Mouse (Mus musculus) cortical plate, adult 2 months (tissue): ENCODE results near the gene Prkch.

Source experiments
- CTCF ChIP-seq: fragments of 200-500 bp; IDR thresholded peaks from 2 replicates; pipeline ENCODE4 v1.5.1; 2011; ENCODE audit warnings: mild to moderate bottlenecking, control low read depth, low read length; ENCODE audit not compliant: insufficient read depth; ENCODE audit errors: extremely low read depth
- POLR2A ChIP-seq: fragments of 200-500 bp; IDR thresholded peaks from 2 replicates; pipeline ENCODE4 v1.6.1; 2011; ENCODE audit warnings: mild to moderate bottlenecking, low read length, control low read depth; ENCODE audit not compliant: insufficient read depth; ENCODE audit errors: extremely low read depth

DNA sequence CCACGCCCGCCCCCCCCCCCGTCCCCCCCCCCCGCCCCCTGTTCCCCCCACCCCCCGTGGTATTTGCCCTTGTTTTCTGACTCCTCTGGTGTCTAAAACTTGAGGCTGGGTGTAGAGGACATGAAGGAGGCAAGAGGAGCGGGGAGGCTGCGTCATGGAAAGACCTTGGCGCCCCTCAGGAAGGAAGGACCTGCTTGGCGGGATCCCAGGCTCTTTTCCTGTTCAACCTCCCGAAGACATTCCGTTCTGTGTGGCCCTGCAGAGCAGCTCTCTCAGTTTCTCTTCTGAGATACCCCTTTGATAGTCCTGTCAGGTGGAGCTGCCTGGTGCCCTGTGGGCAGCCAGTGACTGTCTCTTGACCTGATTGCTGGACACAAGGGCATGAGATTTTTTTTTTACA lies 7.0 kb downstream of the Prkch start:
- TF ChIP-seq CTCF = no peak
- TF ChIP-seq POLR2A = no peak
